Mouse (Mus musculus): Measurements from ENCODE around the gene Lrba. TPM values are rescaled to one million over a fixed set of nuclear protein-coding genes. Genes with fewer than 3 reads are reported as not detected.

The Lrba gene
- polyA plus RNA-seq, 1 experiment: 17.8 TPM

- DNase-seq (ENCODE audit: low read depth): no peak
These were observed 532.1 kb downstream of the Lrba start for GRCm38 (mm10) chr3:86756548-86756947.

GRCm38 (mm10) chr3:86758727-86759126, 534.2 kb downstream of the Lrba start:
- no peak for DNase-seq (ENCODE audit: low read depth)

- DNase-seq (ENCODE audit: low read depth): no peak
These were observed 534.9 kb downstream of the Lrba start for GRCm38 (mm10) chr3:86759383-86759782.

GRCm38 (mm10) chr3:86759834-86760233, 535.4 kb downstream of the Lrba start:
- DNase-seq (ENCODE audit: low read depth): no peak

- DNase-seq (ENCODE audit: low read depth): no peak
These were observed 536.0 kb downstream of the Lrba start for GRCm38 (mm10) chr3:86760474-86760873.

GRCm38 (mm10) chr3:86761095-86762035, 536.9 kb downstream of the Lrba start:
- no peak for DNase-seq (ENCODE audit: low read depth)

GRCm38 (mm10) chr3:86762036-86762415, 537.5 kb downstream of the Lrba start:
- no peak for DNase-seq (ENCODE audit: low read depth)

- no peak for DNase-seq (ENCODE audit: low read depth)
These were observed 538.0 kb downstream of the Lrba start for GRCm38 (mm10) chr3:86762456-86762855.

GRCm38 (mm10) chr3:86768553-86768952, 544.1 kb downstream of the Lrba start:
- no peak for DNase-seq (ENCODE audit: low read depth)

GRCm38 (mm10) chr3:86768969-86769368, 544.5 kb downstream of the Lrba start:
- no peak for DNase-seq (ENCODE audit: low read depth)

- DNase-seq (ENCODE audit: low read depth): no peak
These were observed 550.3 kb downstream of the Lrba start for GRCm38 (mm10) chr3:86774566-86775443.

- no peak for DNase-seq (ENCODE audit: low read depth)
These were observed 551.0 kb downstream of the Lrba start for GRCm38 (mm10) chr3:86775444-86775828.

GRCm38 (mm10) chr3:86779704-86780103, 555.2 kb downstream of the Lrba start:
- DNase-seq (ENCODE audit: low read depth): no peak

GRCm38 (mm10) chr3:86784051-86784450, 559.6 kb downstream of the Lrba start:
- DNase-seq (ENCODE audit: low read depth): no peak

- no peak for DNase-seq (ENCODE audit: low read depth)
These were observed 560.5 kb downstream of the Lrba start for GRCm38 (mm10) chr3:86784930-86785329.

- no peak for DNase-seq (ENCODE audit: low read depth)
These were observed 561.8 kb downstream of the Lrba start for GRCm38 (mm10) chr3:86786280-86786679.

- DNase-seq (ENCODE audit: low read depth): no peak
These were observed 562.4 kb downstream of the Lrba start for GRCm38 (mm10) chr3:86786845-86787351.

- DNase-seq (ENCODE audit: low read depth): no peak
These were observed 563.1 kb downstream of the Lrba start for GRCm38 (mm10) chr3:86787423-86788123.

GRCm38 (mm10) chr3:86788711-86789110, 564.2 kb downstream of the Lrba start:
- no peak for DNase-seq (ENCODE audit: low read depth)

GRCm38 (mm10) chr3:86789752-86790151, 565.3 kb downstream of the Lrba start:
- no peak for DNase-seq (ENCODE audit: low read depth)

GRCm38 (mm10) chr3:86793264-86793663, 568.8 kb downstream of the Lrba start:
- no peak for DNase-seq (ENCODE audit: low read depth)

GRCm38 (mm10) chr3:86793720-86794191, 569.3 kb downstream of the Lrba start:
- DNase-seq (ENCODE audit: low read depth): no peak
